Mouse (Mus musculus) heart, embryonic 10.5 days (tissue): ENCODE measurements around the gene Tgm7. TPM values are rescaled to one million over a fixed set of nuclear protein-coding genes. Genes with fewer than 3 reads are reported as not detected.

Experiments
- DNase-seq: peaks from one replicate; pipeline ENCODE4 v3.0.0-alpha.2; 2017; ENCODE audit warnings: low spot score
- H3K27ac ChIP-seq: fragments of 300-500 bp; sonication (generic); 2 replicates; pipeline ENCODE4 v1.5.1; 2016; ENCODE audit warnings: mild to moderate bottlenecking
- H3K27me3 ChIP-seq: fragments of 300-500 bp; sonication (generic); 2 replicates; pipeline ENCODE4 v1.6.1; 2016; ENCODE audit warnings: mild to moderate bottlenecking; ENCODE audit not compliant: poor library complexity, insufficient read depth, severe bottlenecking
- H3K36me3 ChIP-seq: fragments of 300-500 bp; sonication (generic); 2 replicates; pipeline ENCODE4 v1.6.1; 2016; ENCODE audit warnings: mild to moderate bottlenecking, moderate library complexity
- H3K4me1 ChIP-seq: fragments of 300-500 bp; sonication (generic); 2 replicates; pipeline ENCODE4 v1.6.1; 2016; ENCODE audit warnings: mild to moderate bottlenecking
- H3K4me3 ChIP-seq: fragments of 300-500 bp; sonication (generic); 2 replicates; pipeline ENCODE4 v1.5.1; 2016; ENCODE audit warnings: mild to moderate bottlenecking, moderate library complexity
- H3K9me3 ChIP-seq: fragments of 300-500 bp; sonication (generic); 2 replicates; pipeline ENCODE4 v1.6.1; 2016; ENCODE audit warnings: mild to moderate bottlenecking, moderate library complexity
- WGBS: fragments of 180-500 bp; shearing (Covaris S2); methylation state at CpG from one replicate; pipeline ENCODE4 v1.1.7; 2016; 5-methylcytosine and 5-hydroxymethylcytosine counted together
- polyA plus RNA-seq: library from polyadenylated mRNA; unstranded; fragments of >200 nt; fragmentation: Nextera tagmentation; extraction: Ambion mirVana; gene quantifications from 2 replicates; pipeline ENCODE4 v1.2.1, GENCODE M21; 2016

Gene Tgm7
- polyA plus RNA-seq, 1 experiment from 2014 or later, result not detected

- Histone ChIP-seq H3K27ac (no peak overlapping the region), H3K27me3 (no peaks in the 10 kb centered on the region), H3K36me3 (no peaks in the 10 kb centered on the region), H3K9me3 (no peaks in the 10 kb centered on the region), H3K4me3 (no peak overlapping the region), H3K4me1 (no peaks in the 10 kb centered on the region)
- WGBS, result 75% methylated on average over 3 of the region's 3 CpGs
- no peak for DNase-seq
Observed at GRCm38 (mm10) chr2:121119260-121119659, 9.7 kb upstream of the Tgm7 start.

GRCm38 (mm10) chr2:121115418-121115817 lies 5.8 kb upstream of the Tgm7 start:
- 86% methylated on average over 2 of the region's 2 CpGs for WGBS
- H3K36me3 ChIP-seq, result no peaks in the 10 kb centered on the region
- H3K4me3 ChIP-seq, result no peak overlapping the region
- no peak overlapping the region for H3K27ac ChIP-seq
- no peaks in the 10 kb centered on the region for H3K9me3 ChIP-seq
- H3K4me1 ChIP-seq, result peaks cover 1% of the 10 kb centered on the region
- H3K27me3 ChIP-seq, result no peaks in the 10 kb centered on the region
- DNase-seq, result no peak

GRCm38 (mm10) chr2:121105940-121106339 lies 3.7 kb downstream of the Tgm7 start:
- peaks cover 4% of the 10 kb centered on the region for H3K4me1 ChIP-seq
- no peaks in the 10 kb centered on the region for H3K9me3 ChIP-seq
- no peak for DNase-seq
- H3K27ac ChIP-seq, result no peak overlapping the region
- H3K36me3 ChIP-seq, result no peaks in the 10 kb centered on the region
- no peaks in the 10 kb centered on the region for H3K27me3 ChIP-seq
- no peak overlapping the region for H3K4me3 ChIP-seq

- no peaks in the 10 kb centered on the region for H3K36me3 ChIP-seq
- no peaks in the 10 kb centered on the region for H3K27me3 ChIP-seq
- H3K4me3 ChIP-seq, result no peak overlapping the region
- WGBS, result 25% methylated on average over 9 of the region's 9 CpGs
- H3K4me1 ChIP-seq, result no peaks in the 10 kb centered on the region
- H3K27ac ChIP-seq, result no peak overlapping the region
- no peaks in the 10 kb centered on the region for H3K9me3 ChIP-seq
- no peak for DNase-seq
Observed at GRCm38 (mm10) chr2:121102051-121102450, 7.5 kb downstream of the Tgm7 start.

GRCm38 (mm10) chr2:121089751-121090150 lies 19.8 kb downstream of the Tgm7 start:
- Histone ChIP-seq H3K36me3 (no peaks in the 10 kb centered on the region), H3K4me1 (peaks cover 7% of the 10 kb centered on the region; the same call in 1 of the 2 replicates), H3K9me3 (no peaks in the 10 kb centered on the region), H3K4me3 (no peak overlapping the region), H3K27ac (no peak overlapping the region), H3K27me3 (no peaks in the 10 kb centered on the region)
- WGBS, result 69% methylated on average over 4 of the region's 4 CpGs
- DNase-seq, result no peak

GRCm38 (mm10) chr2:121088507-121088906 lies 21.1 kb downstream of the Tgm7 start:
- no peak for DNase-seq
- 84% methylated on average over 3 of the region's 3 CpGs for WGBS
- no peak overlapping the region for H3K27ac ChIP-seq

GRCm38 (mm10) chr2:121085480-121086185 lies 24.0 kb downstream of the Tgm7 start, which contains the start of gene Tgm5:
Tgm5 (minus strand) TSS chr2:121085841.
- no peaks in the 10 kb centered on the region for H3K9me3 ChIP-seq
- H3K27me3 ChIP-seq, result 0 out of 2 replicates have a peak, but pooled peaks cover 4% of the 10 kb centered on the region
- DNase-seq, result no peak
- no peaks in the 10 kb centered on the region for H3K36me3 ChIP-seq
- 43% methylated on average over 6 of the region's 6 CpGs for WGBS
- peaks cover 7% of the 10 kb centered on the region; the same call in 1 of the 2 replicates for H3K4me1 ChIP-seq
- no peak within 1 kb of the TSS for H3K27ac ChIP-seq
- no peak within 1 kb of the TSS for H3K4me3 ChIP-seq

More at GRCm38 (mm10) chr2:121088507-121088906, 21.1 kb downstream of the Tgm7 start:
- Histone ChIP-seq H3K27me3 (0 out of 2 replicates have a peak, but pooled peaks cover 4% of the 10 kb centered on the region), H3K36me3 (no peaks in the 10 kb centered on the region), H3K4me1 (peaks cover 7% of the 10 kb centered on the region; the same call in 1 of the 2 replicates), H3K9me3 (no peaks in the 10 kb centered on the region), H3K4me3 (no peak overlapping the region)

GRCm38 (mm10) chr2:121082626-121083025 lies 27.0 kb downstream of the Tgm7 start:
- Histone ChIP-seq H3K36me3 (no peaks in the 10 kb centered on the region), H3K27ac (no peak overlapping the region), H3K27me3 (0 out of 2 replicates have a peak, but pooled peaks cover 4% of the 10 kb centered on the region), H3K9me3 (no peaks in the 10 kb centered on the region), H3K4me1 (peaks cover 7% of the 10 kb centered on the region; the same call in 1 of the 2 replicates), H3K4me3 (no peak overlapping the region)
- DNase-seq, result no peak
- WGBS, result 78% methylated on average over 1 of the region's 1 CpGs

GRCm38 (mm10) chr2:121074747-121075146 lies 34.8 kb downstream of the Tgm7 start:
- no peak for DNase-seq
- H3K27me3 ChIP-seq, result no peaks in the 10 kb centered on the region
- H3K4me3 ChIP-seq, result no peak overlapping the region
- H3K9me3 ChIP-seq, result no peaks in the 10 kb centered on the region
- H3K4me1 ChIP-seq, result no peaks in the 10 kb centered on the region
- H3K36me3 ChIP-seq, result no peaks in the 10 kb centered on the region
- 77% methylated on average over 7 of the region's 7 CpGs for WGBS
- H3K27ac ChIP-seq, result no peak overlapping the region

GRCm38 (mm10) chr2:121071871-121072270 lies 37.7 kb downstream of the Tgm7 start:
- H3K27ac ChIP-seq, result no peak overlapping the region
- H3K36me3 ChIP-seq, result no peaks in the 10 kb centered on the region
- H3K9me3 ChIP-seq, result no peaks in the 10 kb centered on the region
- peak; percentile 36 for DNase-seq
- no peaks in the 10 kb centered on the region for H3K4me1 ChIP-seq
- H3K4me3 ChIP-seq, result no peak overlapping the region
- no peaks in the 10 kb centered on the region for H3K27me3 ChIP-seq
- 74% methylated on average over 6 of the region's 6 CpGs for WGBS

GRCm38 (mm10) chr2:121069506-121069905 lies 40.1 kb downstream of the Tgm7 start:
- DNase-seq, result peak; percentile 22
- H3K36me3 ChIP-seq, result no peaks in the 10 kb centered on the region
- no peaks in the 10 kb centered on the region for H3K4me1 ChIP-seq
- no peaks in the 10 kb centered on the region for H3K27me3 ChIP-seq
- H3K9me3 ChIP-seq, result no peaks in the 10 kb centered on the region
- H3K4me3 ChIP-seq, result no peak overlapping the region
- no peak overlapping the region for H3K27ac ChIP-seq
- 75% methylated on average over 6 of the region's 6 CpGs for WGBS

GRCm38 (mm10) chr2:121067116-121067515 lies 42.5 kb downstream of the Tgm7 start:
- 61% methylated on average over 4 of the region's 4 CpGs for WGBS
- Histone ChIP-seq H3K9me3 (no peaks in the 10 kb centered on the region), H3K4me1 (no peaks in the 10 kb centered on the region), H3K36me3 (no peaks in the 10 kb centered on the region), H3K4me3 (no peak overlapping the region), H3K27ac (no peak overlapping the region), H3K27me3 (no peaks in the 10 kb centered on the region)
- DNase-seq, result no peak

- no peaks in the 10 kb centered on the region; the same call in 1 of the 2 replicates for H3K4me1 ChIP-seq
- no peak overlapping the region for H3K27ac ChIP-seq
- H3K4me3 ChIP-seq, result no peak overlapping the region
- no peaks in the 10 kb centered on the region for H3K36me3 ChIP-seq
- no peak for DNase-seq
- WGBS, result 73% methylated on average over 2 of the region's 2 CpGs
- no peaks in the 10 kb centered on the region for H3K9me3 ChIP-seq
- H3K27me3 ChIP-seq, result no peaks in the 10 kb centered on the region
Observed at GRCm38 (mm10) chr2:121061315-121061714, 48.3 kb downstream of the Tgm7 start.
